Mouse (Mus musculus) kidney, postnatal 0 days (tissue): Measurements from ENCODE around the gene Zc3h12a. TPM values are rescaled to one million over a fixed set of nuclear protein-coding genes. Genes with fewer than 3 reads are reported as not detected.
A peak's percentile ranks its signal among the peaks of the same experiment; 100 is the strongest.

Experiments used
- ATAC-seq: fragments of 200-750 bp; cut with Nextera tagmentation; replicated peaks from 2 replicates; pipeline ENCODE4 v1.8.0; 2017; ENCODE audit warnings: low read depth, moderate number of reproducible peaks, moderate TSS enrichment, moderate library complexity; ENCODE audit not compliant: low FRiP score
- DNase-seq: peaks from one replicate; pipeline ENCODE4 v3.0.0-alpha.2; 2016; ENCODE audit warnings: low spot score
- H3K27ac ChIP-seq: fragments of 300-500 bp; sonication (generic); 2 replicates; pipeline ENCODE4 v1.5.1; 2014; ENCODE audit warnings: mild to moderate bottlenecking
- H3K27me3 ChIP-seq: fragments of 300-500 bp; sonication (generic); 2 replicates; pipeline ENCODE4 v1.6.1; 2014; ENCODE audit warnings: low read length, mixed read lengths; ENCODE audit not compliant: insufficient read depth
- H3K36me3 ChIP-seq: fragments of 300-500 bp; sonication (generic); 2 replicates; pipeline ENCODE4 v1.6.1; 2014; ENCODE audit warnings: low read length, mixed read lengths; ENCODE audit not compliant: insufficient read depth
- H3K4me1 ChIP-seq: fragments of 300-500 bp; sonication (generic); replicated peaks from 2 replicates; pipeline ENCODE4 v1.6.1; 2014; ENCODE audit warnings: antibody characterized with exemption, low read length, mixed read lengths; ENCODE audit not compliant: insufficient read depth
- H3K4me2 ChIP-seq: fragments of 300-500 bp; sonication (generic); 2 replicates; pipeline ENCODE4 v1.6.1; 2014; ENCODE audit warnings: mild to moderate bottlenecking, low read length, moderate library complexity, mixed read lengths
- H3K4me3 ChIP-seq: fragments of 300-500 bp; sonication (generic); replicated peaks from 2 replicates; pipeline ENCODE4 v1.5.1; 2014; ENCODE audit warnings: low read depth, low read length
- H3K9ac ChIP-seq: fragments of 300-500 bp; sonication (generic); 2 replicates; pipeline ENCODE4 v1.6.1; 2014; ENCODE audit warnings: low read depth, low read length
- H3K9me3 ChIP-seq: fragments of 300-500 bp; sonication (generic); replicated peaks from 2 replicates; pipeline ENCODE4 v1.6.1; 2016; ENCODE audit warnings: low read length, inconsistent platforms, mixed read lengths
- CTCF ChIP-seq: IDR thresholded peaks from 2 replicates; pipeline ENCODE4 v1.5.1; 2016; ENCODE audit warnings: antibody characterized with exemption, low read depth, mild to moderate bottlenecking, moderate library complexity
- WGBS: fragments of 180-500 bp; shearing (Covaris S2); extraction: QIAGEN DNeasy Blood & Tissue Kit; methylation state at CpG from one replicate; pipeline ENCODE4 v1.1.7; 2014; 5-methylcytosine and 5-hydroxymethylcytosine counted together
- polyA plus RNA-seq: library from polyadenylated mRNA; unstranded; fragments of >200 nt; fragmentation: Nextera tagmentation; extraction: Ambion mirVana; gene quantifications from 2 replicates; pipeline ENCODE4 v1.2.1, GENCODE M21; 2015

Zc3h12a gene
- polyA plus RNA-seq, 1 experiment from 2014 or later, result 0.78 TPM

GRCm38 (mm10) chr4:125119070-125119469 lies 8.6 kb downstream of the Zc3h12a start:
- H3K4me1 ChIP-seq, result peaks cover 23% of the 10 kb centered on the region
- no peak overlapping the region for H3K4me2 ChIP-seq
- DNase-seq (peak; percentile 60), ATAC-seq (0 out of 2 replicates have a peak, but pooled peaks have one; percentile 0)
- H3K4me3 ChIP-seq, result no peak overlapping the region
- TF ChIP-seq CTCF, result peak; percentile 53
- no peaks in the 10 kb centered on the region for H3K27me3 ChIP-seq
- 30% methylated on average over 10 of the region's 10 CpGs for WGBS
- no peak overlapping the region for H3K9ac ChIP-seq
- H3K27ac ChIP-seq, result no peak overlapping the region
- peaks cover 4% of the 10 kb centered on the region; the same call in 1 of the 2 replicates for H3K36me3 ChIP-seq
- no peaks in the 10 kb centered on the region for H3K9me3 ChIP-seq

- Histone ChIP-seq H3K4me3 (no peak overlapping the region), H3K36me3 (peaks cover 4% of the 10 kb centered on the region; the same call in 1 of the 2 replicates), H3K9me3 (no peaks in the 10 kb centered on the region), H3K4me1 (peaks cover 15% of the 10 kb centered on the region; the same call in 1 of the 2 replicates), H3K27me3 (no peaks in the 10 kb centered on the region), H3K4me2 (no peak overlapping the region), H3K9ac (no peak overlapping the region), H3K27ac (no peak overlapping the region)
- TF ChIP-seq CTCF, result no peak
- ATAC-seq, result no peak
- WGBS, result 85% methylated on average over 7 of the region's 7 CpGs
- DNase-seq, result no peak
Measured at GRCm38 (mm10) chr4:125117902-125118320, 9.7 kb downstream of the Zc3h12a start.

- H3K27ac ChIP-seq, result no peak overlapping the region
- no peak overlapping the region for H3K4me2 ChIP-seq
- TF ChIP-seq CTCF, result no peak
- peaks cover 4% of the 10 kb centered on the region; the same call in 1 of the 2 replicates for H3K36me3 ChIP-seq
- H3K27me3 ChIP-seq, result no peaks in the 10 kb centered on the region
- WGBS, result 59% methylated on average over 13 of the region's 13 CpGs
- ATAC-seq, result no peak
- peaks cover 13% of the 10 kb centered on the region; the same call in 1 of the 2 replicates for H3K4me1 ChIP-seq
- H3K9ac ChIP-seq, result no peak overlapping the region
- no peak for DNase-seq
- no peak overlapping the region for H3K4me3 ChIP-seq
- H3K9me3 ChIP-seq, result no peaks in the 10 kb centered on the region
Measured at GRCm38 (mm10) chr4:125116929-125117328, 10.7 kb downstream of the Zc3h12a start.

DNA sequence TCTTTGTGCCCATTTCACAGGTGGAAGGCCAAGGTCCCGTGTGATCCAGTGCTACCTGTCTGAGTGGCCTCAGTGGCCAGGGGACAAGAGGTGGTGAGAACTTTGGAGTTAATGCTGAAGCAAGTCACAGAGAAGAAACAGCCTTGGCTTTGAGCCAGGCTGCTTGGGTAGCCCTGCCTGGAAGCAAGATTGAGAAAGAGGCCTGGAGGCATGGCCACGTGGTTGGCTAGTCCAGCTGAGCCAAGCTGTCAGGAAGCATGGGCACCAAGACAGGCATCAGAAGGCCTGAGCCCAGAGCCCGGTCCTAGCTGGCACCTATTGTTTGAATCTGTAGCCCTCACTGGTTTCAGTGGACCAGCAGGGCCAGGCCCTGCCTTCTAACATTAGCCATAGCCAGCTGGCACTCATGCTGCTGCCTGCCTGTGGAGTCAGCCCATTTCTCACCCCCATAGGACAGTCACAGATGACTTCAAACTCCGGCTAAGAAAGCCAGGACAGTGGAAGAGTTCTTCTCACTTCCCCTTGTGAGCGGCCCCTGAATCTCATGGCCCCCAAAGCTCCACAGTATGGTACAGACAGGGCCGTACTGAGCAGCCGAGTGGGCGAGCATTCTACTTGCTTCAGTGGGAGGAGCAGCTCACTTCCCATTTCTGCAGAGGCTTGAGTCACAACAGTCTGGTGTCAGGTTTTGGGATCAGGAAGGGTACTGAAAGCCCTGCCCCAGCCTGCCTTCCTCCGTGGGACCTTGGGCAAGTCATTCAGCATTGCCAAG lies 11.4 kb downstream of the Zc3h12a start:
- TF ChIP-seq CTCF, result no peak
- Histone ChIP-seq H3K27ac (no peak overlapping the region; the same call in 1 of the 2 replicates), H3K9me3 (no peaks in the 10 kb centered on the region), H3K4me2 (no peak overlapping the region), H3K9ac (no peak overlapping the region), H3K27me3 (no peaks in the 10 kb centered on the region), H3K4me1 (peaks cover 13% of the 10 kb centered on the region; the same call in 1 of the 2 replicates), H3K36me3 (peaks cover 4% of the 10 kb centered on the region; the same call in 1 of the 2 replicates), H3K4me3 (no peak overlapping the region)
- WGBS, result 59% methylated on average over 9 of the region's 9 CpGs
- ATAC-seq (peak; percentile 11), DNase-seq (peak; percentile 32)

DNA sequence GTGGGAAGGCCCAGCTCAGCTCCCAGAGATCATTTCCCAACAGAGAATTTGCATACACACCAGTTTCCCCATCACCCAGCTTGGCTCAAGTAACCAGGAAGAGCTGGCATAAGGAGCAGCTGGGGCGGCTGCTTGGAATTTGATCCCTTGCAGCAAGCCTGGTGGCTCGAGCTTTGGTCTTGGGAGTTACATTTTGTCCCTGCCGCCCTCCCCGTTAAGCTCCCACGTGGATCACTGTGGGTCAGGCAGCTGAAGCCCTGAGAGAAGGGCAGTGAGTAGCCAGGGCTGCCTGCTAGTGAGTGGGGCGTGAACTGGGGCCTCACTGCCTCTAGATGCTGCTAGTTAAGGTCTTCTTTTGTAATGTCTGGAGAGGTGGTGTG lies 11.9 kb downstream of the Zc3h12a start:
- Histone ChIP-seq H3K9me3 (no peaks in the 10 kb centered on the region), H3K4me3 (no peak overlapping the region), H3K27me3 (no peaks in the 10 kb centered on the region), H3K4me1 (peaks cover 13% of the 10 kb centered on the region; the same call in 1 of the 2 replicates), H3K36me3 (no peaks in the 10 kb centered on the region; the same call in 1 of the 2 replicates), H3K27ac (peak overlapping the region; percentile 66), H3K9ac (no peak overlapping the region), H3K4me2 (no peak overlapping the region)
- ATAC-seq (peak; percentile 27), DNase-seq (peak; percentile 65)
- WGBS, result 15% methylated on average over 6 of the region's 6 CpGs
- no peak for TF ChIP-seq CTCF

- Histone ChIP-seq H3K4me3 (no peak overlapping the region), H3K9ac (no peak overlapping the region), H3K4me1 (peaks cover 13% of the 10 kb centered on the region; the same call in 1 of the 2 replicates), H3K27ac (peak overlapping the region; percentile 66), H3K27me3 (no peaks in the 10 kb centered on the region), H3K4me2 (no peak overlapping the region), H3K9me3 (no peaks in the 10 kb centered on the region), H3K36me3 (no peaks in the 10 kb centered on the region; the same call in 1 of the 2 replicates)
- 69% methylated on average over 4 of the region's 4 CpGs for WGBS
- ATAC-seq (no peak), DNase-seq (no peak)
- no peak for TF ChIP-seq CTCF
Measured at GRCm38 (mm10) chr4:125115081-125115480, 12.6 kb downstream of the Zc3h12a start.
